Comparison of ENCODE assay signal across 12 mouse cellular contexts in the genomic region with DNA sequence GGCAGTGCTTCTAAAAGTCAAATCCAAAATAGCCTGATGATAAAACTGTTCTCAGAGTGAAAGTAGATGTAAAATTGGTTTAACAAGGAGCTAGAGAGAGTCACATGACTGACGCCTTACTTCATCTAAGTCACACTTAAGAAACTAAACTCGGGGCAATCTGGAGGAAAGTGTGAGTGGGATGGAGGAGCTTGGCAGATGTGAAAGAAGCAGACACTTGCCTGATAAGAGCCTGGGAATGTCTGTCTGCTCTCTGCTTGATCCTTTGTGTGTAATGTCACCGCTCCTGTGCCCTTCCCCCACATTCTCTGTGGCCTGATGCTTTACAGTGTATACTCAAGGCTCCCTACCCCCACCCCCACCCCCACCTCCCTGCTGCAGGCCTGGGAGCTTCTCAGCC. TPM values are rescaled to one million over a fixed set of nuclear protein-coding genes. Genes with fewer than 3 reads are reported as not detected.
A peak's percentile ranks its signal among the peaks of the same experiment; 100 is the strongest.
DNase-seq lines count a peak whose midpoint lies in the region; ATAC-seq and TF ChIP-seq lines count a peak whose summit lies in the region.
"Had no signal": no experiment of that assay in that cellular context is flagged by ENCODE, and none has a peak within 500 bp of the region (broad histone marks: within the 10 kb centered on the region; RNA-seq: fewer than 3 reads in every experiment).

No protein-coding gene starts in this region.

- no peak overlapping the region for H3K4me3 ChIP-seq in heart, embryonic 12.5 days
- H3K4me3 ChIP-seq in lung, postnatal 0 days (ENCODE audit: low read depth, low read length): no peak overlapping the region
- no peak overlapping the region for H3K4me3 ChIP-seq in embryonic facial prominence, embryonic 11.5 days (ENCODE audit: low read depth, low read length)
- H3K4me3 ChIP-seq in kidney, embryonic 15.5 days (replicated peaks): no peak overlapping the region
- H3K4me3 ChIP-seq: intestine, embryonic 15.5 days had no signal

- peaks cover 71% of the 10 kb centered on the region for H3K4me1 ChIP-seq in heart, embryonic 12.5 days (replicated peaks)
- H3K4me1 ChIP-seq in lung, postnatal 0 days (ENCODE audit: insufficient read depth, low read depth, low read length): peaks cover 7% of the 10 kb centered on the region; the same call in 1 of the 2 replicates
- no peaks in the 10 kb centered on the region; the same call in 1 of the 2 replicates for H3K4me1 ChIP-seq in embryonic facial prominence, embryonic 11.5 days (ENCODE audit: control insufficient read depth, insufficient read depth, low read length)
- H3K4me1 ChIP-seq in kidney, embryonic 15.5 days: peaks cover 39% of the 10 kb centered on the region

- H3K27me3 ChIP-seq in heart, embryonic 12.5 days (replicated peaks): no peaks in the 10 kb centered on the region
- H3K27me3 ChIP-seq in lung, postnatal 0 days (replicated peaks; ENCODE audit: insufficient read depth, low read length): no peaks in the 10 kb centered on the region
- no peaks in the 10 kb centered on the region for H3K27me3 ChIP-seq in embryonic facial prominence, embryonic 11.5 days (ENCODE audit: control insufficient read depth, insufficient read depth, low read length)
- no peaks in the 10 kb centered on the region for H3K27me3 ChIP-seq in kidney, embryonic 15.5 days
- H3K27me3 ChIP-seq: intestine, embryonic 15.5 days had no signal

- no peak for DNase-seq in heart, postnatal 36 days
- peak; percentile 19 for DNase-seq in lung, postnatal 0 days (ENCODE audit: low spot score)
- DNase-seq in lung, postnatal 14 days: no peak
- no peak for DNase-seq in embryonic facial prominence, embryonic 11.5 days (ENCODE audit: low spot score)
- DNase-seq in naive thymus-derived CD4-positive, alpha-beta T cell, adult 2 months (ENCODE audit: low read depth): peak; percentile 50
- no peak for DNase-seq in spleen, postnatal 4 days (ENCODE audit: low spot score in 2 of 2)
- DNase-seq: thymus, postnatal 4 days had no signal

- 12% methylated on average over 3 of the region's 3 CpGs for WGBS in heart, embryonic 12.5 days
- WGBS in lung, postnatal 0 days: 27% methylated on average over 3 of the region's 3 CpGs
- WGBS in embryonic facial prominence, embryonic 11.5 days: 43% methylated on average over 3 of the region's 3 CpGs
- 41% methylated on average over 3 of the region's 3 CpGs for WGBS in kidney, embryonic 15.5 days

- no peak overlapping the region for H3K9ac ChIP-seq in heart, embryonic 12.5 days
- no peak overlapping the region for H3K9ac ChIP-seq in lung, postnatal 0 days (replicated peaks; ENCODE audit: low read depth)
- no peak overlapping the region for H3K9ac ChIP-seq in embryonic facial prominence, embryonic 11.5 days (replicated peaks; ENCODE audit: low read length)
- H3K9ac ChIP-seq in kidney, embryonic 15.5 days: no peak overlapping the region
- H3K9ac ChIP-seq: intestine, embryonic 15.5 days had no signal

- TF ChIP-seq EP300 in lung, postnatal 0 days (IDR thresholded peaks at IDR 0.05): no peak

- ATAC-seq in heart, embryonic 12.5 days (ENCODE audit: insufficient number of reproducible peaks, low FRiP score): peak; percentile 58; the same call in 1 of the 2 replicates
- ATAC-seq in lung, postnatal 0 days: peak; percentile 8; the same call in 1 of the 2 replicates
- no peak for ATAC-seq in embryonic facial prominence, embryonic 11.5 days (replicated peaks; ENCODE audit: insufficient number of reproducible peaks, low FRiP score, low TSS enrichment, low read depth)
- no peak for ATAC-seq in kidney, embryonic 15.5 days (replicated peaks; ENCODE audit: low FRiP score)
- ATAC-seq: intestine, embryonic 15.5 days; midbrain, embryonic 16.5 days had no signal

- intact Hi-C loops in heart, postnatal 36 days (cut with DNase I): no loop called here

- no peak for TF ChIP-seq CTCF in lung, postnatal 0 days (IDR thresholded peaks at IDR 0.05)

- 0 out of 2 replicates have a peak overlapping the region, but pooled peaks have one; percentile 10 for H3K4me2 ChIP-seq in heart, embryonic 12.5 days
- H3K4me2 ChIP-seq in lung, postnatal 0 days (replicated peaks; ENCODE audit: low read depth, low read length): 0 out of 2 replicates have a peak overlapping the region, but pooled peaks have one; percentile 22
- no peak overlapping the region for H3K4me2 ChIP-seq in embryonic facial prominence, embryonic 11.5 days (ENCODE audit: low read depth, low read length)
- no peak overlapping the region for H3K4me2 ChIP-seq in kidney, embryonic 15.5 days
- H3K4me2 ChIP-seq: intestine, embryonic 15.5 days had no signal

- peaks cover 41% of the 10 kb centered on the region for H3K36me3 ChIP-seq in heart, embryonic 12.5 days
- no peaks in the 10 kb centered on the region for H3K36me3 ChIP-seq in lung, postnatal 0 days (ENCODE audit: insufficient read depth, low read length)
- H3K36me3 ChIP-seq in embryonic facial prominence, embryonic 11.5 days (replicated peaks; ENCODE audit: control insufficient read depth, insufficient read depth, low read depth, low read length): no peaks in the 10 kb centered on the region
- H3K36me3 ChIP-seq in kidney, embryonic 15.5 days: no peaks in the 10 kb centered on the region
- H3K36me3 ChIP-seq: intestine, embryonic 15.5 days had no signal

- no peaks in the 10 kb centered on the region for H3K9me3 ChIP-seq in heart, embryonic 12.5 days (replicated peaks)
- no peaks in the 10 kb centered on the region for H3K9me3 ChIP-seq in lung, postnatal 0 days (ENCODE audit: low read length)
- H3K9me3 ChIP-seq in embryonic facial prominence, embryonic 11.5 days (replicated peaks; ENCODE audit: control insufficient read depth, low read length): no peaks in the 10 kb centered on the region
- H3K9me3 ChIP-seq in kidney, embryonic 15.5 days (replicated peaks): no peaks in the 10 kb centered on the region
- H3K9me3 ChIP-seq: intestine, embryonic 15.5 days had no signal

- peak overlapping the region; percentile 94 for H3K27ac ChIP-seq in heart, embryonic 12.5 days (ENCODE audit: poor library complexity, severe bottlenecking)
- peak overlapping the region; percentile 52 for H3K27ac ChIP-seq in lung, postnatal 0 days (ENCODE audit: low read length)
- H3K27ac ChIP-seq in embryonic facial prominence, embryonic 11.5 days (replicated peaks; ENCODE audit: low read depth, low read length): 0 out of 2 replicates have a peak overlapping the region, but pooled peaks have one; percentile 59
- no peak overlapping the region for H3K27ac ChIP-seq in kidney, embryonic 15.5 days
- H3K27ac ChIP-seq: intestine, embryonic 15.5 days had no signal

RNA-seq across cellular contexts. Expression of a gene that starts 58.6 kb away (rescaled TPM):
- polyA plus RNA-seq in heart, embryonic 12.5 days (2016; fragmentation: Nextera tagmentation; extraction: Ambion mirVana): 2.1 and 2.7 TPM in 2 replicates
- not detected for total RNA-seq in heart, postnatal 36 days (2021)
- 0.08 and 0.50 TPM in 2 replicates for polyA plus RNA-seq in lung, postnatal 0 days (2015; fragmentation: Nextera tagmentation; extraction: Ambion mirVana)
- polyA plus RNA-seq in embryonic facial prominence, embryonic 11.5 days (2014; fragmentation: Nextera tagmentation; extraction: Ambion mirVana): 0.43 and 0.74 TPM in 2 replicates
- 0.61 and 1.5 TPM in 2 replicates for polyA plus RNA-seq in kidney, embryonic 15.5 days (2015; fragmentation: Nextera tagmentation; extraction: Ambion mirVana)
- total RNA-seq: left cerebral cortex, adult 8-10 months had no signal

Comparison
In these comparisons a context has a peak if more than half of its experiments do, and no peak if none do; other contexts are left out.
1. DNase-seq: peak in lung, postnatal 0 days (single experiment) and naive thymus-derived CD4-positive, alpha-beta T cell, adult 2 months (single experiment); none in heart, postnatal 36 days (0 of 2), lung, postnatal 14 days (single experiment), embryonic facial prominence, embryonic 11.5 days (single experiment) and spleen, postnatal 4 days (0 of 2).
2. ATAC-seq: peak in heart, embryonic 12.5 days (single experiment) and lung, postnatal 0 days (single experiment); none in embryonic facial prominence, embryonic 11.5 days (single experiment) and kidney, embryonic 15.5 days (single experiment).
3. H3K4me2 ChIP-seq: peak in heart, embryonic 12.5 days (single experiment) and lung, postnatal 0 days (single experiment); none in embryonic facial prominence, embryonic 11.5 days (single experiment) and kidney, embryonic 15.5 days (single experiment).